Mouse (Mus musculus): ENCODE data around the gene Ccdc8. TPM values are rescaled to one million over a fixed set of nuclear protein-coding genes. Genes with fewer than 3 reads are reported as not detected.

Gene Ccdc8
- polyA plus RNA-seq, 1 experiment = 21.0 TPM

- Histone ChIP-seq H3K4me2 (ENCODE audit: low read depth) (peak overlapping the region; percentile 75), H3ac (ENCODE audit: control insufficient read depth, insufficient read length) (no peak overlapping the region), H3K4me3 (no peak overlapping the region), H3K79me2 (ENCODE audit: control insufficient read depth, insufficient read depth) (no peaks in the 10 kb centered on the region), H3K27me3 (ENCODE audit: control insufficient read depth, insufficient read depth, insufficient read length) (no peaks in the 10 kb centered on the region), H3K36me3 (ENCODE audit: control insufficient read depth, insufficient read depth) (no peaks in the 10 kb centered on the region)
- TF ChIP-seq CEBPB (IDR thresholded peaks at IDR 0.05; ENCODE audit: insufficient read depth, poor library complexity, severe bottlenecking) = no peak
- peak in 1 of 3 experiments; percentile 49 for TF ChIP-seq MYOG (IDR thresholded peaks at IDR 0.05; ENCODE audit: control insufficient read depth in 1 of 3, insufficient read depth in 1 of 3, insufficient read length in 2 of 3, low read depth in 2 of 3)
- no peak for TF ChIP-seq MAX (IDR thresholded peaks at IDR 0.05; ENCODE audit: low read depth)
- TF ChIP-seq TCF12 (IDR thresholded peaks at IDR 0.05; ENCODE audit: insufficient read depth, poor library complexity, severe bottlenecking) = peak; percentile 5
- no peak for TF ChIP-seq SRF (IDR thresholded peaks at IDR 0.05; ENCODE audit: control insufficient read depth, insufficient read length, low read depth)
- no peak for TF ChIP-seq REST (IDR thresholded peaks at IDR 0.05; ENCODE audit: insufficient read depth, insufficient read length)
- no peak for TF ChIP-seq TCF3 (IDR thresholded peaks at IDR 0.05; ENCODE audit: insufficient read length, low read depth)
- no peak for TF ChIP-seq POLR2AphosphoS2 (IDR thresholded peaks at IDR 0.05; ENCODE audit: insufficient read length, low read depth)
- no peak for TF ChIP-seq E2F4 (IDR thresholded peaks at IDR 0.05; ENCODE audit: insufficient read depth)
- peak in 2 of 3 experiments; percentile 29 to 74 for TF ChIP-seq MYOD1 (IDR thresholded peaks at IDR 0.05; ENCODE audit: control insufficient read depth in 1 of 3, insufficient read length in 2 of 3, low read depth in 2 of 3)
- TF ChIP-seq USF1 (IDR thresholded peaks at IDR 0.05; ENCODE audit: low read depth) = no peak
- peak; percentile 18 for TF ChIP-seq POLR2A (IDR thresholded peaks at IDR 0.05; ENCODE audit: insufficient read length, low read depth)
These were observed 12.2 kb upstream of the Ccdc8 start for GRCm38 (mm10) chr7:16980348-16980747.

GRCm38 (mm10) chr7:16982859-16983568, 9.5 kb upstream of the Ccdc8 start, which contains the start of gene Gm42372:
Gene Gm42372, plus strand, starts transcription at chr7:16983086.
- Histone ChIP-seq H3ac (ENCODE audit: control insufficient read depth, insufficient read length) (no peak within 1 kb of the TSS), H3K36me3 (ENCODE audit: control insufficient read depth, insufficient read depth) (no peaks in the 10 kb centered on the region), H3K4me2 (ENCODE audit: low read depth) (no peak within 1 kb of the TSS), H3K27me3 (ENCODE audit: control insufficient read depth, insufficient read depth, insufficient read length) (no peaks in the 10 kb centered on the region), H3K4me3 (no peak within 1 kb of the TSS), H3K79me2 (ENCODE audit: control insufficient read depth, insufficient read depth) (no peaks in the 10 kb centered on the region)
- TF ChIP-seq USF1 (IDR thresholded peaks at IDR 0.05; ENCODE audit: low read depth) = no peak
- TF ChIP-seq TCF3 (IDR thresholded peaks at IDR 0.05; ENCODE audit: insufficient read length, low read depth) = no peak
- TF ChIP-seq E2F4 (IDR thresholded peaks at IDR 0.05; ENCODE audit: insufficient read depth) = no peak
- TF ChIP-seq CEBPB (IDR thresholded peaks at IDR 0.05; ENCODE audit: insufficient read depth, poor library complexity, severe bottlenecking) = no peak
- TF ChIP-seq POLR2A (IDR thresholded peaks at IDR 0.05; ENCODE audit: insufficient read length, low read depth) = no peak
- TF ChIP-seq MYOD1 (IDR thresholded peaks at IDR 0.05; ENCODE audit: control insufficient read depth in 1 of 3, insufficient read length in 2 of 3, low read depth in 2 of 3) = no peak
- TF ChIP-seq TCF12 (IDR thresholded peaks at IDR 0.05; ENCODE audit: insufficient read depth, poor library complexity, severe bottlenecking) = no peak
- TF ChIP-seq REST (IDR thresholded peaks at IDR 0.05; ENCODE audit: insufficient read depth, insufficient read length) = no peak

GRCm38 (mm10) chr7:16987541-16988149, 4.9 kb upstream of the Ccdc8 start:
- no peak for TF ChIP-seq MAX (IDR thresholded peaks at IDR 0.05; ENCODE audit: low read depth)
- no peak for TF ChIP-seq TCF12 (IDR thresholded peaks at IDR 0.05; ENCODE audit: insufficient read depth, poor library complexity, severe bottlenecking)
- TF ChIP-seq REST (IDR thresholded peaks at IDR 0.05; ENCODE audit: insufficient read depth, insufficient read length) = no peak
- no peak for TF ChIP-seq E2F4 (IDR thresholded peaks at IDR 0.05; ENCODE audit: insufficient read depth)
- TF ChIP-seq USF1 (IDR thresholded peaks at IDR 0.05; ENCODE audit: low read depth) = no peak
- TF ChIP-seq MYOD1 (IDR thresholded peaks at IDR 0.05; ENCODE audit: control insufficient read depth in 1 of 3, insufficient read length in 2 of 3, low read depth in 2 of 3) = no peak
- TF ChIP-seq POLR2A (IDR thresholded peaks at IDR 0.05; ENCODE audit: insufficient read length, low read depth) = no peak
- no peak for TF ChIP-seq MYOG (IDR thresholded peaks at IDR 0.05; ENCODE audit: control insufficient read depth in 1 of 3, insufficient read depth in 1 of 3, insufficient read length in 2 of 3, low read depth in 2 of 3)
- no peaks in the 10 kb centered on the region for H3K79me2 ChIP-seq (ENCODE audit: control insufficient read depth, insufficient read depth)
- H3K4me3 ChIP-seq = no peak overlapping the region
- peak overlapping the region; percentile 8 for H3K4me2 ChIP-seq (ENCODE audit: low read depth)
- no peaks in the 10 kb centered on the region for H3K27me3 ChIP-seq (ENCODE audit: control insufficient read depth, insufficient read depth, insufficient read length)
- H3K36me3 ChIP-seq (ENCODE audit: control insufficient read depth, insufficient read depth) = no peaks in the 10 kb centered on the region
- H3ac ChIP-seq (ENCODE audit: control insufficient read depth, insufficient read length) = no peak overlapping the region

GRCm38 (mm10) chr7:16988405-16988804, 4.1 kb upstream of the Ccdc8 start:
- no peak overlapping the region for H3K4me2 ChIP-seq (ENCODE audit: low read depth)
- H3ac ChIP-seq (ENCODE audit: control insufficient read depth, insufficient read length) = no peak overlapping the region
- H3K36me3 ChIP-seq (ENCODE audit: control insufficient read depth, insufficient read depth) = no peaks in the 10 kb centered on the region
- no peaks in the 10 kb centered on the region for H3K79me2 ChIP-seq (ENCODE audit: control insufficient read depth, insufficient read depth)
- TF ChIP-seq CEBPB (IDR thresholded peaks at IDR 0.05; ENCODE audit: insufficient read depth, poor library complexity, severe bottlenecking) (no peak), MYOG (IDR thresholded peaks at IDR 0.05; ENCODE audit: control insufficient read depth in 1 of 3, insufficient read depth in 1 of 3, insufficient read length in 2 of 3, low read depth in 2 of 3) (peak in 1 of 3 experiments; percentile 50), POLR2A (IDR thresholded peaks at IDR 0.05; ENCODE audit: insufficient read length, low read depth) (no peak), USF1 (IDR thresholded peaks at IDR 0.05; ENCODE audit: low read depth) (no peak), TCF12 (IDR thresholded peaks at IDR 0.05; ENCODE audit: insufficient read depth, poor library complexity, severe bottlenecking) (peak; percentile 48), MAX (IDR thresholded peaks at IDR 0.05; ENCODE audit: low read depth) (no peak), POLR2AphosphoS2 (IDR thresholded peaks at IDR 0.05; ENCODE audit: insufficient read length, low read depth) (no peak), SRF (IDR thresholded peaks at IDR 0.05; ENCODE audit: control insufficient read depth, insufficient read length, low read depth) (no peak), TCF3 (IDR thresholded peaks at IDR 0.05; ENCODE audit: insufficient read length, low read depth) (peak; percentile 23), MYOD1 (IDR thresholded peaks at IDR 0.05; ENCODE audit: control insufficient read depth in 1 of 3, insufficient read length in 2 of 3, low read depth in 2 of 3) (peak in 2 of 3 experiments; percentile 69 to 70), REST (IDR thresholded peaks at IDR 0.05; ENCODE audit: insufficient read depth, insufficient read length) (no peak), E2F4 (IDR thresholded peaks at IDR 0.05; ENCODE audit: insufficient read depth) (no peak)
- H3K27me3 ChIP-seq (ENCODE audit: control insufficient read depth, insufficient read depth, insufficient read length) = no peaks in the 10 kb centered on the region
- no peak overlapping the region for H3K4me3 ChIP-seq

All from myocyte (in vitro differentiated cells).